Mouse (Mus musculus): ENCODE data around the gene H2-Eb2. TPM values are rescaled to one million over a fixed set of nuclear protein-coding genes. Genes with fewer than 3 reads are reported as not detected.

The H2-Eb2 gene
- 0.11 and 0.42 TPM in 2 replicates for polyA plus RNA-seq (2015; fragmentation: Nextera tagmentation; extraction: Ambion mirVana)

GRCm38 (mm10) chr17:34325436-34325835 lies at the start of gene H2-Eb2:
Gene H2-Eb2 (plus strand): TSS chr17:34325665.
- H3K4me1 ChIP-seq (ENCODE audit: control insufficient read depth, insufficient read depth, low read length): no peaks in the 10 kb centered on the region
- no peak for ATAC-seq (replicated peaks; ENCODE audit: extremely low read depth, insufficient read depth, low FRiP score)
- no peaks in the 10 kb centered on the region for H3K9me3 ChIP-seq (replicated peaks; ENCODE audit: control insufficient read depth, low read length)
- no peak within 1 kb of the TSS for H3K27ac ChIP-seq (ENCODE audit: low read length)
- no peak within 1 kb of the TSS for H3K4me2 ChIP-seq (ENCODE audit: low read depth, low read length)
- H3K9ac ChIP-seq (ENCODE audit: low read length): no peak within 1 kb of the TSS
- no peaks in the 10 kb centered on the region for H3K36me3 ChIP-seq (ENCODE audit: control insufficient read depth, insufficient read depth)
- no peaks in the 10 kb centered on the region for H3K27me3 ChIP-seq (ENCODE audit: control insufficient read depth, insufficient read depth, low read length)
- 47% methylated on average over 4 of the region's 4 CpGs for WGBS
- H3K4me3 ChIP-seq (ENCODE audit: low read length): no peak within 1 kb of the TSS

- WGBS: 63% methylated on average over 1 of the region's 1 CpGs
- Histone ChIP-seq H3K4me1 (ENCODE audit: control insufficient read depth, insufficient read depth, low read length) (no peaks in the 10 kb centered on the region), H3K4me2 (ENCODE audit: low read depth, low read length) (no peak overlapping the region), H3K9ac (ENCODE audit: low read length) (no peak overlapping the region), H3K36me3 (ENCODE audit: control insufficient read depth, insufficient read depth) (no peaks in the 10 kb centered on the region), H3K27ac (ENCODE audit: low read length) (no peak overlapping the region), H3K27me3 (ENCODE audit: control insufficient read depth, insufficient read depth, low read length) (no peaks in the 10 kb centered on the region), H3K9me3 (replicated peaks; ENCODE audit: control insufficient read depth, low read length) (peaks cover 2% of the 10 kb centered on the region; the same call in 1 of the 2 replicates), H3K4me3 (ENCODE audit: low read length) (no peak overlapping the region)
- no peak for ATAC-seq (replicated peaks; ENCODE audit: extremely low read depth, insufficient read depth, low FRiP score)
These were observed 44.9 kb upstream of the H2-Eb2 start for GRCm38 (mm10) chr17:34280499-34281038.

DNA sequence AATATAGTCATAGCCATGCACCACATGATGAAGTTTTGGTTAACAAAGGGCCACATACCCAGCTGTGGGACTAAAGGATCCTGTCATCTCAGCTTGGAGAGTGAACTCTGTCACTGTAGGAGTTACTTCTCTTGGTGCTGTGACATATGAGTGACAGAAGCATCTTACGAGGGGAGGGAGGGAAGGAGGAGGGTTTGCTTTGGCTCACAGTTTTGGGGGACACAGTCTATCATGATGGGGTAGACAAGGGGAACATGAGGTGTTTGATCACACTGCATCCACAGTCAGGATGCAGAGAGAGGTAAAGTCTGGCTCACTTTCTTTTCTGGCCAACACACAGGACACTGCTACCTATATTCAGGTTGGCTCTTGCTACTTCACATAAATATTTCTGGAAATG lies 43.6 kb upstream of the H2-Eb2 start:
- Histone ChIP-seq H3K4me1 (ENCODE audit: control insufficient read depth, insufficient read depth, low read length) (no peaks in the 10 kb centered on the region), H3K9me3 (replicated peaks; ENCODE audit: control insufficient read depth, low read length) (no peaks in the 10 kb centered on the region; the same call in 1 of the 2 replicates), H3K27ac (ENCODE audit: low read length) (no peak overlapping the region), H3K36me3 (ENCODE audit: control insufficient read depth, insufficient read depth) (no peaks in the 10 kb centered on the region), H3K27me3 (ENCODE audit: control insufficient read depth, insufficient read depth, low read length) (no peaks in the 10 kb centered on the region), H3K4me2 (ENCODE audit: low read depth, low read length) (no peak overlapping the region), H3K4me3 (ENCODE audit: low read length) (no peak overlapping the region), H3K9ac (ENCODE audit: low read length) (no peak overlapping the region)
- no peak for ATAC-seq (replicated peaks; ENCODE audit: extremely low read depth, insufficient read depth, low FRiP score)
- WGBS: 47% methylated on average over 1 of the region's 1 CpGs

- Histone ChIP-seq H3K27ac (ENCODE audit: low read length) (no peak overlapping the region), H3K36me3 (ENCODE audit: control insufficient read depth, insufficient read depth) (no peaks in the 10 kb centered on the region), H3K9ac (ENCODE audit: low read length) (no peak overlapping the region), H3K4me3 (ENCODE audit: low read length) (no peak overlapping the region), H3K9me3 (replicated peaks; ENCODE audit: control insufficient read depth, low read length) (no peaks in the 10 kb centered on the region), H3K4me1 (ENCODE audit: control insufficient read depth, insufficient read depth, low read length) (no peaks in the 10 kb centered on the region), H3K27me3 (ENCODE audit: control insufficient read depth, insufficient read depth, low read length) (no peaks in the 10 kb centered on the region), H3K4me2 (ENCODE audit: low read depth, low read length) (no peak overlapping the region)
- 69% methylated on average over 4 of the region's 4 CpGs for WGBS
- ATAC-seq (replicated peaks; ENCODE audit: extremely low read depth, insufficient read depth, low FRiP score): no peak
These were observed 40.1 kb upstream of the H2-Eb2 start for GRCm38 (mm10) chr17:34285371-34285770.

GRCm38 (mm10) chr17:34285848-34286247 lies 39.6 kb upstream of the H2-Eb2 start:
- 28% methylated on average over 4 of the region's 4 CpGs for WGBS
- H3K9ac ChIP-seq (ENCODE audit: low read length): no peak overlapping the region

DNA sequence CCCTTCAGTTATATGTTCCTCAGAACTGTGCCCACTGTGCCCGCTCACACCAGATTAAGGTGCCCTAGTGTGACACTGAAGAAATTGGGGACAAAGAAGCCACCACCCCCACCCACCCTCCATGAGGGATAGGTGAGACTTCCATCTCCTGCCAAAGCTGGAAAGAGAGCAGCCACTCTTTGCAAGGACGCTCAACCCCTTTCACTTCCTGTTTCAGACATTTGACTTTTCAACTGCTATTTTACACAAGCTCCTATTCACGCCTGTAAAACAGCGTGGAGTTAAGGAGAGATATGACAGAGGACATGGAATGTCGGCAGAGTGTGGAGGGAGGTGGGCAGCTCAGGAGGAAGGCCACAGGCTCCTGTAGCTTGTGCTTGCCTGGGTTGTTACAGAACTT lies 39.0 kb upstream of the H2-Eb2 start:
- no peak overlapping the region for H3K4me2 ChIP-seq (ENCODE audit: low read depth, low read length)
- no peak overlapping the region for H3K4me3 ChIP-seq (ENCODE audit: low read length)
- 56% methylated on average over 5 of the region's 5 CpGs for WGBS
- no peak overlapping the region for H3K9ac ChIP-seq (ENCODE audit: low read length)
- no peaks in the 10 kb centered on the region for H3K9me3 ChIP-seq (replicated peaks; ENCODE audit: control insufficient read depth, low read length)
- no peak overlapping the region for H3K27ac ChIP-seq (ENCODE audit: low read length)
- no peak for ATAC-seq (replicated peaks; ENCODE audit: extremely low read depth, insufficient read depth, low FRiP score)
- no peaks in the 10 kb centered on the region for H3K4me1 ChIP-seq (ENCODE audit: control insufficient read depth, insufficient read depth, low read length)
- H3K27me3 ChIP-seq (ENCODE audit: control insufficient read depth, insufficient read depth, low read length): no peaks in the 10 kb centered on the region
- no peaks in the 10 kb centered on the region for H3K36me3 ChIP-seq (ENCODE audit: control insufficient read depth, insufficient read depth)

More at GRCm38 (mm10) chr17:34285848-34286247, 39.6 kb upstream of the H2-Eb2 start:
- no peaks in the 10 kb centered on the region for H3K9me3 ChIP-seq (replicated peaks; ENCODE audit: control insufficient read depth, low read length)
- no peaks in the 10 kb centered on the region for H3K36me3 ChIP-seq (ENCODE audit: control insufficient read depth, insufficient read depth)
- H3K4me1 ChIP-seq (ENCODE audit: control insufficient read depth, insufficient read depth, low read length): no peaks in the 10 kb centered on the region
- H3K4me2 ChIP-seq (ENCODE audit: low read depth, low read length): no peak overlapping the region
- no peak overlapping the region for H3K27ac ChIP-seq (ENCODE audit: low read length)
- H3K27me3 ChIP-seq (ENCODE audit: control insufficient read depth, insufficient read depth, low read length): no peaks in the 10 kb centered on the region
- H3K4me3 ChIP-seq (ENCODE audit: low read length): no peak overlapping the region
- no peak for ATAC-seq (replicated peaks; ENCODE audit: extremely low read depth, insufficient read depth, low FRiP score)

DNA sequence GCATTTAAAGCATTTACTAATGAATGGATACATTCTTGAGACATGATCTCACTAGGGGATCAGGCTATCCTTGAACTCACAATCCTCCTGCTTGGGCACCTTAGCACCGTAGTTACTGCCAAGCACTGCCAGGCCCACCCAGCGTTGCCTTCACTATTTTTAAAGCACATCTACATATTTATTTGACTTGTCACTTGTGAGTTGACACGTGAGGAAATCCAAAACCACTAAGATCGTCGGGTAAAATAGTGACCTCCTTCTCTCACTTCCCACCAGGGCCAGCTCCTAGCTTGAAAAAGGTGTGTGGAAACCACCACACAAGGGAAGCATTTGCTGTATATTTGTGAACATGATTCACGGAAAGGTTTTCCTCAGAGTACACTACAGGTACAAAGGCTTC lies 38.5 kb upstream of the H2-Eb2 start:
- Histone ChIP-seq H3K9ac (ENCODE audit: low read length) (no peak overlapping the region), H3K4me1 (ENCODE audit: control insufficient read depth, insufficient read depth, low read length) (no peaks in the 10 kb centered on the region), H3K9me3 (replicated peaks; ENCODE audit: control insufficient read depth, low read length) (no peaks in the 10 kb centered on the region), H3K36me3 (ENCODE audit: control insufficient read depth, insufficient read depth) (no peaks in the 10 kb centered on the region), H3K27ac (ENCODE audit: low read length) (no peak overlapping the region), H3K4me2 (ENCODE audit: low read depth, low read length) (no peak overlapping the region), H3K4me3 (ENCODE audit: low read length) (no peak overlapping the region), H3K27me3 (ENCODE audit: control insufficient read depth, insufficient read depth, low read length) (no peaks in the 10 kb centered on the region)
- no peak for ATAC-seq (replicated peaks; ENCODE audit: extremely low read depth, insufficient read depth, low FRiP score)
- 54% methylated on average over 6 of the region's 6 CpGs for WGBS

GRCm38 (mm10) chr17:34287648-34288047 lies 37.8 kb upstream of the H2-Eb2 start, which contains the start of gene H2-Aa:
Gene H2-Aa (minus strand): TSS chr17:34287823.
- Histone ChIP-seq H3K4me2 (ENCODE audit: low read depth, low read length) (no peak within 1 kb of the TSS), H3K36me3 (ENCODE audit: control insufficient read depth, insufficient read depth) (no peaks in the 10 kb centered on the region), H3K27ac (ENCODE audit: low read length) (no peak within 1 kb of the TSS), H3K9ac (ENCODE audit: low read length) (no peak within 1 kb of the TSS), H3K4me1 (ENCODE audit: control insufficient read depth, insufficient read depth, low read length) (no peaks in the 10 kb centered on the region), H3K27me3 (ENCODE audit: control insufficient read depth, insufficient read depth, low read length) (no peaks in the 10 kb centered on the region), H3K9me3 (replicated peaks; ENCODE audit: control insufficient read depth, low read length) (no peaks in the 10 kb centered on the region), H3K4me3 (ENCODE audit: low read length) (no peak within 1 kb of the TSS; the same call in 1 of the 2 replicates)
- peak; percentile 81 for ATAC-seq (replicated peaks; ENCODE audit: extremely low read depth, insufficient read depth, low FRiP score)
- WGBS: 13% methylated on average over 8 of the region's 8 CpGs

DNA sequence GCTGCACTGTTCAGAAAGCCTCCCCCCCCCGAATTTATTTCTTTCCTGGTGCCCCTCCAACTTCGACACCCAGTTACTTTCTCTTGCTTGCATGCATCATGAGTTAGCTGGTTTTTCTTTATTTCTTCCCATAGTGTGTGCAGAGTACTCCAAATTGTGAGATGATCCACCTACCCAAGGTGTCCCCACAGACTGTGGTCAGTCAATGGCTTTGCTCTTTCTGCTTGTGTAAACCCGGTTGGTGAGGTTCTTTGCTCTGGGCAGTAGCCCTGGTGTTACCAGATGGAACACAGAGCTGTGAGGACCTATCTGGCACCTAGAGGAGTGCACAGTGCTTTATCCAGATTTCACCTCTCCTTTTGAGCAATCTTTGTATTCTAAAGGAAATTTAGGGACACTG lies 37.3 kb upstream of the H2-Eb2 start:
- 57% methylated on average over 3 of the region's 3 CpGs for WGBS
- Histone ChIP-seq H3K27me3 (ENCODE audit: control insufficient read depth, insufficient read depth, low read length) (no peaks in the 10 kb centered on the region), H3K4me2 (ENCODE audit: low read depth, low read length) (no peak overlapping the region), H3K4me1 (ENCODE audit: control insufficient read depth, insufficient read depth, low read length) (no peaks in the 10 kb centered on the region), H3K27ac (ENCODE audit: low read length) (no peak overlapping the region), H3K36me3 (ENCODE audit: control insufficient read depth, insufficient read depth) (no peaks in the 10 kb centered on the region), H3K4me3 (ENCODE audit: low read length) (no peak overlapping the region), H3K9ac (ENCODE audit: low read length) (no peak overlapping the region), H3K9me3 (replicated peaks; ENCODE audit: control insufficient read depth, low read length) (no peaks in the 10 kb centered on the region)
- ATAC-seq (replicated peaks; ENCODE audit: extremely low read depth, insufficient read depth, low FRiP score): no peak
